Mouse (Mus musculus) liver, embryonic 16.5 days (tissue): Measurements from ENCODE around the gene Mdga2. TPM values are rescaled to one million over a fixed set of nuclear protein-coding genes. Genes with fewer than 3 reads are reported as not detected.

Experiments used
- ATAC-seq: fragments of 200-750 bp; cut with Nextera tagmentation; 2 replicates; pipeline ENCODE4 v1.8.0; 2017; ENCODE audit warnings: low read depth, mild to moderate bottlenecking, moderate number of reproducible peaks, moderate library complexity
- H3K27ac ChIP-seq: fragments of 300-500 bp; sonication (generic); 2 replicates; pipeline ENCODE4 v1.5.1; 2014; ENCODE audit warnings: mild to moderate bottlenecking, low read length
- H3K27me3 ChIP-seq: fragments of 300-500 bp; sonication (generic); 2 replicates; pipeline ENCODE4 v1.6.1; 2014; ENCODE audit warnings: low read depth, low read length, mixed read lengths; ENCODE audit not compliant: control insufficient read depth, insufficient read depth
- H3K36me3 ChIP-seq: fragments of 300-500 bp; sonication (generic); 2 replicates; pipeline ENCODE4 v1.6.1; 2014; ENCODE audit warnings: mild to moderate bottlenecking; ENCODE audit not compliant: control insufficient read depth, insufficient read depth
- H3K4me1 ChIP-seq: fragments of 300-500 bp; sonication (generic); 2 replicates; pipeline ENCODE4 v1.6.1; 2014; ENCODE audit warnings: low read depth, low read length, mixed read lengths; ENCODE audit not compliant: control insufficient read depth
- H3K4me2 ChIP-seq: fragments of 300-500 bp; sonication (generic); 2 replicates; pipeline ENCODE4 v1.6.1; 2014; ENCODE audit warnings: low read depth, low read length, mixed read lengths
- H3K4me3 ChIP-seq: fragments of 300-500 bp; sonication (generic); 2 replicates; pipeline ENCODE4 v1.5.1; 2014; ENCODE audit warnings: low read depth, mild to moderate bottlenecking, low read length
- H3K9ac ChIP-seq: fragments of 300-500 bp; sonication (generic); 2 replicates; pipeline ENCODE4 v1.6.1; 2014; ENCODE audit warnings: low read depth, low read length
- H3K9me3 ChIP-seq: fragments of 300-500 bp; sonication (generic); replicated peaks from 2 replicates; pipeline ENCODE4 v1.6.1; 2016; ENCODE audit warnings: low read length; ENCODE audit not compliant: control insufficient read depth
- WGBS: fragments of 180-500 bp; shearing (Covaris S2); extraction: QIAGEN DNeasy Blood & Tissue Kit; methylation state at CpG from one replicate; pipeline ENCODE4 v1.1.7; 2014; ENCODE audit not compliant: insufficient replicate concordance; 5-methylcytosine and 5-hydroxymethylcytosine counted together
- polyA plus RNA-seq: library from polyadenylated mRNA; unstranded; fragments of >200 nt; fragmentation: Nextera tagmentation; extraction: Ambion mirVana; gene quantifications from 2 replicates; pipeline ENCODE4 v1.2.1, GENCODE M21; 2015

Gene Mdga2
- polyA plus RNA-seq, 1 experiment from 2014 or later: not detected

- Histone ChIP-seq H3K9me3 (no peaks in the 10 kb centered on the region), H3K27ac (no peak overlapping the region), H3K36me3 (no peaks in the 10 kb centered on the region), H3K4me2 (no peak overlapping the region), H3K9ac (no peak overlapping the region), H3K4me3 (no peak overlapping the region), H3K27me3 (no peaks in the 10 kb centered on the region), H3K4me1 (no peaks in the 10 kb centered on the region)
- no peak for ATAC-seq
Observed at GRCm38 (mm10) chr12:67094414-67094813, 127.9 kb downstream of the Mdga2 start.

GRCm38 (mm10) chr12:67090420-67090965 is 131.9 kb downstream of the Mdga2 start:
- Histone ChIP-seq H3K27me3 (no peaks in the 10 kb centered on the region), H3K27ac (no peak overlapping the region), H3K36me3 (no peaks in the 10 kb centered on the region), H3K4me3 (no peak overlapping the region), H3K9ac (no peak overlapping the region), H3K4me2 (no peak overlapping the region), H3K4me1 (no peaks in the 10 kb centered on the region), H3K9me3 (no peaks in the 10 kb centered on the region)
- ATAC-seq: no peak
- WGBS: 38% methylated on average over 2 of the region's 2 CpGs

- Histone ChIP-seq H3K27me3 (no peaks in the 10 kb centered on the region), H3K9me3 (peaks cover 4% of the 10 kb centered on the region), H3K4me1 (no peaks in the 10 kb centered on the region), H3K4me2 (no peak overlapping the region), H3K36me3 (no peaks in the 10 kb centered on the region), H3K4me3 (no peak overlapping the region), H3K27ac (no peak overlapping the region), H3K9ac (no peak overlapping the region)
- WGBS: 48% methylated on average over 19 of the region's 19 CpGs
- peak; percentile 78 for ATAC-seq
Observed at GRCm38 (mm10) chr12:67059136-67060014, 163.0 kb downstream of the Mdga2 start.

GRCm38 (mm10) chr12:67056621-67057020 is 165.7 kb downstream of the Mdga2 start:
- no peak overlapping the region for H3K27ac ChIP-seq
- H3K36me3 ChIP-seq: no peaks in the 10 kb centered on the region
- WGBS: 71% methylated on average over 3 of the region's 3 CpGs
- no peak overlapping the region for H3K9ac ChIP-seq
- ATAC-seq: no peak
- no peak overlapping the region for H3K4me3 ChIP-seq
- no peak overlapping the region for H3K4me2 ChIP-seq
- H3K27me3 ChIP-seq: no peaks in the 10 kb centered on the region
- H3K9me3 ChIP-seq: peaks cover 4% of the 10 kb centered on the region
- no peaks in the 10 kb centered on the region for H3K4me1 ChIP-seq

GRCm38 (mm10) chr12:67045099-67045750 is 177.1 kb downstream of the Mdga2 start:
- Histone ChIP-seq H3K4me3 (no peak overlapping the region), H3K9ac (no peak overlapping the region), H3K4me1 (no peaks in the 10 kb centered on the region), H3K36me3 (no peaks in the 10 kb centered on the region), H3K4me2 (no peak overlapping the region), H3K27ac (no peak overlapping the region), H3K9me3 (no peaks in the 10 kb centered on the region), H3K27me3 (no peaks in the 10 kb centered on the region)
- WGBS: 67% methylated on average over 8 of the region's 8 CpGs
- ATAC-seq: no peak

GRCm38 (mm10) chr12:67041865-67042264 is 180.5 kb downstream of the Mdga2 start:
- WGBS: 62% methylated on average over 4 of the region's 4 CpGs
- Histone ChIP-seq H3K4me2 (no peak overlapping the region), H3K4me1 (no peaks in the 10 kb centered on the region), H3K4me3 (no peak overlapping the region), H3K27me3 (no peaks in the 10 kb centered on the region), H3K36me3 (no peaks in the 10 kb centered on the region), H3K27ac (no peak overlapping the region), H3K9me3 (no peaks in the 10 kb centered on the region), H3K9ac (no peak overlapping the region)
- no peak for ATAC-seq

- no peak overlapping the region for H3K9ac ChIP-seq
- H3K27ac ChIP-seq: no peak overlapping the region
- H3K4me3 ChIP-seq: no peak overlapping the region
- 69% methylated on average over 15 of the region's 15 CpGs for WGBS
- no peak overlapping the region for H3K4me2 ChIP-seq
- H3K27me3 ChIP-seq: no peaks in the 10 kb centered on the region
- no peaks in the 10 kb centered on the region for H3K36me3 ChIP-seq
- H3K9me3 ChIP-seq: no peaks in the 10 kb centered on the region
- ATAC-seq: no peak
- no peaks in the 10 kb centered on the region for H3K4me1 ChIP-seq
Observed at GRCm38 (mm10) chr12:67035509-67036261, 186.7 kb downstream of the Mdga2 start.

GRCm38 (mm10) chr12:67017192-67017591 is 205.2 kb downstream of the Mdga2 start:
- Histone ChIP-seq H3K27ac (no peak overlapping the region), H3K4me3 (no peak overlapping the region), H3K9ac (no peak overlapping the region), H3K9me3 (no peaks in the 10 kb centered on the region), H3K36me3 (no peaks in the 10 kb centered on the region), H3K4me1 (no peaks in the 10 kb centered on the region), H3K4me2 (no peak overlapping the region), H3K27me3 (no peaks in the 10 kb centered on the region)
- no peak for ATAC-seq
- WGBS: 65% methylated on average over 3 of the region's 3 CpGs
